Mouse (Mus musculus) CH12.LX (cell line): ENCODE results near the gene Mlph. TPM values are rescaled to one million over a fixed set of nuclear protein-coding genes. Genes with fewer than 3 reads are reported as not detected.

ENCODE experiments used
- DNase-seq: peaks from one replicate; pipeline ENCODE4 v3.0.0-alpha.2; 2013; ENCODE audit errors: extremely low read depth
- H3K27ac ChIP-seq: 2 replicates; pipeline ENCODE4 v1.5.1; 2012; ENCODE audit warnings: low read depth, mild to moderate bottlenecking, control low read depth, moderate library complexity; ENCODE audit not compliant: insufficient read depth
- H3K27me3 ChIP-seq: replicated peaks from 2 replicates; pipeline ENCODE3; 2012; ENCODE audit warnings: inconsistent platforms
- H3K36me3 ChIP-seq, 2 experiments: replicated peaks in 1 of 2; 2 replicates each; pipeline versions ENCODE3 to v1.6.1; 2012; ENCODE audit warnings: inconsistent platforms in 1 of 2, low read length in 1 of 2, mild to moderate bottlenecking in 1 of 2, mixed read lengths in 1 of 2, moderate library complexity in 1 of 2; ENCODE audit not compliant: control insufficient read depth in 1 of 2, insufficient read depth in 1 of 2
- H3K4me1 ChIP-seq, 2 experiments: 2 replicates each; pipeline ENCODE4 v1.6.1; 2012; ENCODE audit warnings: inconsistent platforms in 1 of 2, moderate library complexity in 1 of 2; ENCODE audit not compliant: insufficient read depth in 2 of 2, control insufficient read depth in 1 of 2
- H3K4me2 ChIP-seq: 2 replicates; pipeline ENCODE4 v1.6.1; 2012; ENCODE audit warnings: low read depth, mild to moderate bottlenecking, control low read depth; ENCODE audit not compliant: poor library complexity, insufficient read depth, severe bottlenecking
- H3K4me3 ChIP-seq, 3 experiments: fragments of 150-350 bp in 1 of 3; sonication (generic) in 1 of 3; replicated peaks in 1 of 3; 2 replicates each; pipeline versions ENCODE3 to v1.5.1; 2011 to 2012; ENCODE audit warnings: low read depth in 2 of 3, low read length in 2 of 3, mild to moderate bottlenecking in 2 of 3, moderate library complexity in 2 of 3, control low read depth in 1 of 3, improper control_type of control experiment in 1 of 3, inconsistent platforms in 1 of 3, mixed read lengths in 1 of 3; ENCODE audit not compliant: poor library complexity in 1 of 3
- H3K79me2 ChIP-seq: replicated peaks from 2 replicates; pipeline ENCODE4 v1.6.1; 2012; ENCODE audit warnings: mild to moderate bottlenecking, moderate library complexity; ENCODE audit not compliant: control insufficient read depth, poor library complexity, insufficient read depth, severe bottlenecking; ENCODE audit errors: extremely low read depth
- H3K9ac ChIP-seq: 2 replicates; pipeline ENCODE4 v1.6.1; 2012; ENCODE audit warnings: low read depth, mild to moderate bottlenecking, control low read depth, moderate library complexity; ENCODE audit not compliant: insufficient read depth
- H3K9me3 ChIP-seq: replicated peaks from 2 replicates; pipeline ENCODE3; 2012; ENCODE audit warnings: low read length, inconsistent platforms, mixed read lengths
- CHD1 ChIP-seq: IDR thresholded peaks from 2 replicates; pipeline ENCODE4 v1.6.1; 2012; ENCODE audit warnings: low read depth, low read length, improper control_type of control experiment, inconsistent platforms
- CHD2 ChIP-seq: IDR thresholded peaks from 2 replicates; pipeline ENCODE4 v1.6.1; 2011; ENCODE audit warnings: low read length, improper control_type of control experiment
- CTCF ChIP-seq, 2 experiments: IDR thresholded peaks in 1 of 2; conservative IDR thresholded peaks in 1 of 2; 2 replicates each; pipeline ENCODE4 v1.5.1; 2011 to 2012; ENCODE audit warnings: low read depth in 2 of 2, low read length in 2 of 2, improper control_type of control experiment in 1 of 2, inconsistent platforms in 1 of 2, mild to moderate bottlenecking in 1 of 2, moderate library complexity in 1 of 2
- HCFC1 ChIP-seq: IDR thresholded peaks from 2 replicates; pipeline ENCODE4 v1.6.1; 2012; ENCODE audit warnings: low read depth, mild to moderate bottlenecking, inconsistent platforms, low read length, improper control_type of control experiment
- JUN ChIP-seq: IDR thresholded peaks from 2 replicates; pipeline ENCODE4 v1.6.1; 2011; ENCODE audit warnings: low read depth, mild to moderate bottlenecking, low read length, improper control_type of control experiment, moderate library complexity; ENCODE audit not compliant: insufficient read depth
- MAFK ChIP-seq: IDR thresholded peaks from 2 replicates; pipeline ENCODE4 v1.6.1; 2011; ENCODE audit warnings: low read length, improper control_type of control experiment; ENCODE audit not compliant: insufficient replicate concordance
- MAX ChIP-seq: IDR thresholded peaks from 2 replicates; pipeline ENCODE4 v1.6.1; 2011; ENCODE audit warnings: low read length, improper control_type of control experiment
- MAZ ChIP-seq: IDR thresholded peaks from 2 replicates; pipeline ENCODE4 v1.6.1; 2012; ENCODE audit warnings: low read depth, mild to moderate bottlenecking, inconsistent platforms, low read length, improper control_type of control experiment, moderate library complexity
- MEF2A ChIP-seq: IDR thresholded peaks from 2 replicates; pipeline ENCODE4 v1.6.1; 2014; ENCODE audit warnings: low read depth, mild to moderate bottlenecking, inconsistent platforms, low read length, improper control_type of control experiment, borderline replicate concordance
- MXI1 ChIP-seq: IDR thresholded peaks from 2 replicates; pipeline ENCODE4 v1.6.1; 2011; ENCODE audit warnings: mild to moderate bottlenecking, low read depth, low read length, improper control_type of control experiment
- MYC ChIP-seq: IDR thresholded peaks from 2 replicates; pipeline ENCODE4 v1.6.1; 2011; ENCODE audit warnings: low read depth, mild to moderate bottlenecking, improper control_type of control experiment, low read length
- NRF1 ChIP-seq: IDR thresholded peaks from 2 replicates; pipeline ENCODE4 v1.6.1; 2014; ENCODE audit warnings: low read depth, mild to moderate bottlenecking, inconsistent platforms, low read length, improper control_type of control experiment, moderate library complexity
- POLR2A ChIP-seq: IDR thresholded peaks from 2 replicates; pipeline ENCODE4 v1.6.1; 2011; ENCODE audit warnings: low read depth, mild to moderate bottlenecking, improper control_type of control experiment, low read length
- RAD21 ChIP-seq: IDR thresholded peaks from 2 replicates; pipeline ENCODE4 v1.6.1; 2011; ENCODE audit warnings: low read depth, mild to moderate bottlenecking, low read length, improper control_type of control experiment, moderate library complexity
- RCOR1 ChIP-seq: conservative IDR thresholded peaks from 2 replicates; pipeline ENCODE4 v1.6.1; 2012; ENCODE audit warnings: low read depth, mild to moderate bottlenecking, inconsistent platforms, low read length, improper control_type of control experiment
- SIN3A ChIP-seq: IDR thresholded peaks from 2 replicates; pipeline ENCODE4 v1.6.1; 2012; ENCODE audit warnings: low read length, improper control_type of control experiment, inconsistent platforms
- SMC3 ChIP-seq: IDR thresholded peaks from 2 replicates; pipeline ENCODE4 v1.6.1; 2011; ENCODE audit warnings: low read depth, low read length, improper control_type of control experiment
- TBP ChIP-seq: conservative IDR thresholded peaks from 2 replicates; pipeline ENCODE4 v1.6.1; 2011; ENCODE audit warnings: low read depth, low read length, improper control_type of control experiment
- TCF12 ChIP-seq: IDR thresholded peaks from 2 replicates; pipeline ENCODE4 v1.6.1; 2014; ENCODE audit warnings: low read depth, mild to moderate bottlenecking, inconsistent platforms, low read length, improper control_type of control experiment
- USF1 ChIP-seq: IDR thresholded peaks from 2 replicates; pipeline ENCODE4 v1.6.1; 2014; ENCODE audit warnings: low read depth, mild to moderate bottlenecking, inconsistent platforms, low read length, improper control_type of control experiment
- USF2 ChIP-seq: conservative IDR thresholded peaks from 2 replicates; pipeline ENCODE4 v1.6.1; 2011; ENCODE audit warnings: low read depth, low read length, improper control_type of control experiment
- ZKSCAN1 ChIP-seq: IDR thresholded peaks from 2 replicates; pipeline ENCODE4 v1.6.1; 2012; ENCODE audit warnings: low read depth, inconsistent platforms, low read length, improper control_type of control experiment, borderline replicate concordance
- ZMIZ1 ChIP-seq: IDR thresholded peaks from 2 replicates; pipeline ENCODE4 v1.6.1; 2012; ENCODE audit warnings: low read depth, mild to moderate bottlenecking, inconsistent platforms, low read length, improper control_type of control experiment
- ZNF384 ChIP-seq: IDR thresholded peaks from 2 replicates; pipeline ENCODE4 v1.6.1; 2012; ENCODE audit warnings: low read depth, low read length, improper control_type of control experiment, inconsistent platforms
- dilution Hi-C: fragments of 300-500 bp; cut with MboI; formaldehyde crosslinking; loops from 2 replicates; pipeline ENCODE4 v1.14.3; 2020; ENCODE audit warnings: low sequenced_read_pairs; ENCODE audit not compliant: extremely low pct_unique_long_range_greater_than_20kb, extremely low pct_ligation_motif_present
- in situ Hi-C: fragments of 300-500 bp; cut with MboI; formaldehyde crosslinking; loops from 3 replicates; pipeline ENCODE4 v1.14.3; 2019; ENCODE audit warnings: low sequenced_read_pairs, low pct_ligation_motif_present, low pct_unique_long_range_greater_than_20kb, mixed read lengths
- polyA plus RNA-seq: library from polyadenylated mRNA; unstranded; fragments of >175 nt; gene quantifications from 2 replicates; pipeline ENCODE4 v1.2.1, GENCODE M21; 2012; ENCODE audit warnings: low read depth; ENCODE audit not compliant: insufficient read length
- total RNA-seq, 2 experiments: library from RNA; depleted of rRNA; stranded (reverse); fragments of 300-350 nt in 1 of 2; fragments of >200 nt in 1 of 2; gene quantifications; 2 replicates each; pipeline ENCODE4 v1.2.3; 2012 to 2014

Mlph gene
- total and polyA plus RNA-seq, 3 experiments: not detected

- H3K36me3 ChIP-seq: no peaks in the 10 kb centered on the region
- TF ChIP-seq NRF1 (no peak), SIN3A (no peak), TBP (no peak), USF1 (peak; percentile 34), MXI1 (no peak)
- H3K4me3 ChIP-seq: peak within 1 kb of the TSS in 2 of 3 experiments; percentile 14 to 15
- H3K27ac ChIP-seq: no peak within 1 kb of the TSS
- peaks cover 0 to 4% of the 10 kb centered on the region in 2 experiments; a peak in 1 of 4 replicates for H3K4me1 ChIP-seq
- H3K4me2 ChIP-seq: no peak within 1 kb of the TSS
- no peaks in the 10 kb centered on the region for H3K79me2 ChIP-seq
- H3K9me3 ChIP-seq: no peaks in the 10 kb centered on the region
- DNase-seq: no peak
- in situ Hi-C loops: no loop called here
- dilution Hi-C loops: no loop called here
- peaks cover 64% of the 10 kb centered on the region for H3K27me3 ChIP-seq
- no peak within 1 kb of the TSS for H3K9ac ChIP-seq
These were observed 54.5 kb downstream of the Mlph start, which contains the start of gene Rab17 for GRCm38 (mm10) chr1:90969347-90969784. Gene Rab17, minus strand, starts transcription at chr1:90969661.

GRCm38 (mm10) chr1:90969881-90970390 is 55.1 kb downstream of the Mlph start:
- no peaks in the 10 kb centered on the region for H3K79me2 ChIP-seq
- H3K36me3 ChIP-seq: no peaks in the 10 kb centered on the region
- no peak for DNase-seq
- peaks cover 62% of the 10 kb centered on the region for H3K27me3 ChIP-seq
- dilution Hi-C loops: no loop called here
- no peak overlapping the region for H3K4me2 ChIP-seq
- no peak overlapping the region for H3K4me3 ChIP-seq
- no peaks in the 10 kb centered on the region for H3K9me3 ChIP-seq
- no peak overlapping the region for H3K9ac ChIP-seq
- TF ChIP-seq USF1 (no peak), MAZ (no peak), MAFK (no peak), ZMIZ1 (no peak)
- TF ChIP-seq, all 38 proteins: peak for 0
- in situ Hi-C loops: loop anchor here (5.0 to 10.0 kb wide), 2 partner anchors 132 to 275 kb away; no protein-coding TSS in a partner anchor
- H3K4me1 ChIP-seq: peaks cover 0 to 4% of the 10 kb centered on the region in 2 experiments; a peak in 1 of 4 replicates
- H3K27ac ChIP-seq: no peak overlapping the region

- no peak overlapping the region for H3K9ac ChIP-seq
- no peak overlapping the region for H3K4me3 ChIP-seq
- no peaks in the 10 kb centered on the region for H3K36me3 ChIP-seq
- peak; percentile 66 for DNase-seq
- in situ Hi-C loops: loop anchor here (5.0 to 10.0 kb wide), 2 partner anchors 129 to 272 kb away; no protein-coding TSS in a partner anchor
- H3K27me3 ChIP-seq: peaks cover 40% of the 10 kb centered on the region
- H3K4me2 ChIP-seq: no peak overlapping the region
- peaks cover 0 to 4% of the 10 kb centered on the region in 2 experiments; a peak in 1 of 4 replicates for H3K4me1 ChIP-seq
- dilution Hi-C loops: no loop called here
- no peaks in the 10 kb centered on the region for H3K79me2 ChIP-seq
- no peak overlapping the region for H3K27ac ChIP-seq
- H3K9me3 ChIP-seq: no peaks in the 10 kb centered on the region
- TF ChIP-seq ZKSCAN1 (no peak), CHD2 (no peak), MAX (no peak), ZNF384 (no peak), USF2 (no peak), CTCF (conservative IDR thresholded peaks at IDR 0.05 in 1 of 2, IDR thresholded peaks at IDR 0.05 in 1 of 2; ENCODE audit: low read depth in 2 of 2, low read length in 2 of 2) (peak; percentile 82 to 94), RCOR1 (no peak), ZMIZ1 (no peak), HCFC1 (no peak), USF1 (no peak), TCF12 (no peak), CHD1 (no peak), POLR2A (no peak), JUN (no peak), MEF2A (no peak), RAD21 (peak; percentile 97), SMC3 (peak; percentile 92), MYC (peak; percentile 69; the same call in 1 of the 2 replicates), NRF1 (peak; percentile 52)
These were observed 58.2 kb downstream of the Mlph start for GRCm38 (mm10) chr1:90972911-90973573.
